Mouse (Mus musculus): ENCODE results near the gene Nme9. TPM values are rescaled to one million over a fixed set of nuclear protein-coding genes. Genes with fewer than 3 reads are reported as not detected.

Gene Nme9
- polyA plus RNA-seq, 1 experiment from 2014 or later: not detected

DNA sequence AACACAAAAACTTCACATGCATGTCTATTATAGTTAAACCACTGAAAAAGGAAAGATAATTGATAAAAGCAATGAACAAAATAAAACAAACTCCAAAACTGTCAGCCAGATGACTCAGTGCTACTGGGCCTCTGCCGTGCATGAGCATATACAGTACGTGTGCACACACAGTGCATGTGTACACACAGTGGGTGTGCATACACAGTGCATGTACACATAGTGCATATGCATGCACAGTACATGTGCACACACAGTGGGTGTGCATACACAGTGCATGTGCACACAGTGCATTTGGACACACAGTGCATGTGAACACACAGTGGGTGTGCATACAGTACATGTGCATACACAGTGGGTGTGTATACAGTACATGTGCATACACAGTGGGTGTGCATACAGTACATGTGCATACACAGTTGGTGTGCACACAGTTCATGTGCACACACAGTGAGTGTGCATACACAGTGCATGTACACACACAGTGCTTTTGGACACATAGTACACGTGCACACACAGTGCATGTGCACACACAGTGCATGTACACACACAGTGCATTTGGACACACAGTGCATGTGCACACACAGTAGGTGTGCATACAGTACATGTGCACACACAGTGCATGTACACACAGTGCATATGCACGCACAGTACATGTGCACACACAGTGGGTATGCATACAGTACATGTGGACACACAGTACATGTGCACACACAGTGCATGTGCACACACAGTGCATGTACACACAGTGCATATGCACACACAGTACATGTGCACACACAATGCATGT, 9.4 kb upstream of the Nme9 start:
- 72% methylated on average over 4 of the region's 4 CpGs for WGBS (ENCODE audit: insufficient replicate concordance)
- Histone ChIP-seq H3K4me3 (ENCODE audit: low read depth, low read length) (no peak overlapping the region), H3K4me2 (ENCODE audit: low read depth, low read length) (no peak overlapping the region)

DNA sequence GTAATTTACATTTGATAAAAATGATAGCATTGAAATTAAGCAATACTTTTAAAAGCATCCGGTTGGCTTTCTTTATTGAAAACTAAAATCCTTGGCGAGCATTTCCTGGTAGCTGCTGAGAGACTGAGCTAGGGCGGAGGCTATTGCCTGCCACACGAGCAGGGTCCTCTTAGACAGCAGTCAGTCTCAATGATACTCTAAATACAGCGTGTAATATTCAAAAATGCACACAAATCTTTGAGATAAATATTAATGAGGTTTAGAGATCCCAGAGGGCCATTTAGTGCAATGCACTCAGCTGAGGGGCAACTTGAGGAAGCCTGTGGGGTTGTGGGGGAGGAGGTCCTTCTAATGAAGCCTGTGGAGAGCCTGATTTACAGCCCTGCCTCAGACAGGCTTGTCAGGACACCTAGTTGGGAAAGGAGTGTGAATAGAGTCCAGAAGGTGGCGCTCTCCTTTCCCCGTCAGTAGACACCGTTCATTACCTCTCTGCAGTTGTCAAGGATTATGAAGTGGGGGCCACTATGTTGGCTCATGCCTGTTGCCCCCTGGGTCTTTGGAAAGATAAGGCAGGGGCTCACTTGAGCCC, 6.6 kb upstream of the Nme9 start:
- WGBS (ENCODE audit: insufficient replicate concordance): 26% methylated on average over 8 of the region's 8 CpGs
- no peaks in the 10 kb centered on the region for H3K36me3 ChIP-seq (ENCODE audit: control insufficient read depth, insufficient read depth)
- no peak overlapping the region for H3K4me3 ChIP-seq (ENCODE audit: low read depth, low read length)
- ATAC-seq (ENCODE audit: low read depth): no peak
- no peak overlapping the region for H3K27ac ChIP-seq (ENCODE audit: low read length)
- no peak overlapping the region for H3K4me2 ChIP-seq (ENCODE audit: low read depth, low read length)
- H3K9ac ChIP-seq (ENCODE audit: low read depth, low read length): no peak overlapping the region
- H3K9me3 ChIP-seq (replicated peaks; ENCODE audit: control insufficient read depth, low read length): no peaks in the 10 kb centered on the region
- no peaks in the 10 kb centered on the region for H3K4me1 ChIP-seq (ENCODE audit: control insufficient read depth, low read depth, low read length)
- H3K27me3 ChIP-seq (ENCODE audit: control insufficient read depth, insufficient read depth, low read depth, low read length): no peaks in the 10 kb centered on the region

More for the DNA sequence above, 9.4 kb upstream of the Nme9 start:
- Histone ChIP-seq H3K4me1 (ENCODE audit: control insufficient read depth, low read depth, low read length) (no peaks in the 10 kb centered on the region; the same call in 1 of the 2 replicates), H3K9me3 (replicated peaks; ENCODE audit: control insufficient read depth, low read length) (no peaks in the 10 kb centered on the region), H3K27me3 (ENCODE audit: control insufficient read depth, insufficient read depth, low read depth, low read length) (peaks cover 19% of the 10 kb centered on the region), H3K27ac (ENCODE audit: low read length) (no peak overlapping the region), H3K9ac (ENCODE audit: low read depth, low read length) (no peak overlapping the region), H3K36me3 (ENCODE audit: control insufficient read depth, insufficient read depth) (no peaks in the 10 kb centered on the region)
- ATAC-seq (ENCODE audit: low read depth): no peak

DNA sequence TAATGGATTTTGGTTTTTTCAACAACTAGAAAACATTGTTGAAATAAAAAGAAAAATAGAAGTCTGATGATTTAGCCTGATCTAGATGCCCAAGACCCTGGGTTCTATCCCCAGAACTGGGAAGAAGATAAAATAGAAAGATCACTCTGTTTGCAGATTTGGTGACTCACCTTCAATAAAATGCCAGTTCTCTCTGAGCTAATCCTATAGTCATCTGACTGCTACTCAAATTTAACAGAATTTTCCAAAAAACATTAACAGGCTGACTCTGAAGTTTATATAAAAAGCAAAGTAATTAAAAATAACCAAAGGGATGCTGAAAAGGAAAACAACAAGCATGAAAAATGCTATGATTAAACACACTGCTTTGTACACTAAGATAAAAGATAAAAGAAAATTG, 5.0 kb upstream of the Nme9 start:
- H3K4me2 ChIP-seq (ENCODE audit: low read depth, low read length): no peak overlapping the region
- peaks cover 2% of the 10 kb centered on the region for H3K27me3 ChIP-seq (ENCODE audit: control insufficient read depth, insufficient read depth, low read depth, low read length)
- H3K27ac ChIP-seq (ENCODE audit: low read length): no peak overlapping the region
- no peak overlapping the region for H3K4me3 ChIP-seq (ENCODE audit: low read depth, low read length)
- ATAC-seq (ENCODE audit: low read depth): no peak
- no peaks in the 10 kb centered on the region for H3K36me3 ChIP-seq (ENCODE audit: control insufficient read depth, insufficient read depth)
- no peaks in the 10 kb centered on the region for H3K4me1 ChIP-seq (ENCODE audit: control insufficient read depth, low read depth, low read length)
- no peaks in the 10 kb centered on the region for H3K9me3 ChIP-seq (replicated peaks; ENCODE audit: control insufficient read depth, low read length)
- no peak overlapping the region for H3K9ac ChIP-seq (ENCODE audit: low read depth, low read length)

DNA sequence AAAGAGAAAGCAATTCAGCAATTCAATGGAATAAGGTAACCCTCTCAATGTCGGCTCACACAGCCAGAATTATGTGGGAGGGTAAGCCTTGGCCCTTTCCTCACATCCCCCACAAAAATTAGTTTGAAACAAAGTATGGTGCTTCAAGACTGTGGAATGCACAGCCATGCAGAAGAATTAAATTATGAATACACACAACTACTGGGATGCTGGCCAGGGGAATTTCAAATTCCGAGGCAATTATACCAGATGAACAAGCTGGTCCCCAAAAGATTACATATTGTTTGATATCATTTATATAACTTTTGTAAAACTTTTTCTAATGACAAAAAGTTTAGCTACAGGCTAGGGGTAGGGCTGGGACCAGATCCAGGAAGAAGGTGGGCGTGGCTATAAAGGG, 4.0 kb upstream of the Nme9 start:
- WGBS (ENCODE audit: insufficient replicate concordance): 54% methylated on average over 3 of the region's 3 CpGs
- Histone ChIP-seq H3K9me3 (replicated peaks; ENCODE audit: control insufficient read depth, low read length) (no peaks in the 10 kb centered on the region), H3K9ac (ENCODE audit: low read depth, low read length) (no peak overlapping the region), H3K27ac (ENCODE audit: low read length) (no peak overlapping the region), H3K4me1 (ENCODE audit: control insufficient read depth, low read depth, low read length) (no peaks in the 10 kb centered on the region), H3K27me3 (ENCODE audit: control insufficient read depth, insufficient read depth, low read depth, low read length) (peaks cover 8% of the 10 kb centered on the region), H3K4me2 (ENCODE audit: low read depth, low read length) (no peak overlapping the region), H3K36me3 (ENCODE audit: control insufficient read depth, insufficient read depth) (no peaks in the 10 kb centered on the region), H3K4me3 (ENCODE audit: low read depth, low read length) (no peak overlapping the region)
- no peak for ATAC-seq (ENCODE audit: low read depth)

DNA sequence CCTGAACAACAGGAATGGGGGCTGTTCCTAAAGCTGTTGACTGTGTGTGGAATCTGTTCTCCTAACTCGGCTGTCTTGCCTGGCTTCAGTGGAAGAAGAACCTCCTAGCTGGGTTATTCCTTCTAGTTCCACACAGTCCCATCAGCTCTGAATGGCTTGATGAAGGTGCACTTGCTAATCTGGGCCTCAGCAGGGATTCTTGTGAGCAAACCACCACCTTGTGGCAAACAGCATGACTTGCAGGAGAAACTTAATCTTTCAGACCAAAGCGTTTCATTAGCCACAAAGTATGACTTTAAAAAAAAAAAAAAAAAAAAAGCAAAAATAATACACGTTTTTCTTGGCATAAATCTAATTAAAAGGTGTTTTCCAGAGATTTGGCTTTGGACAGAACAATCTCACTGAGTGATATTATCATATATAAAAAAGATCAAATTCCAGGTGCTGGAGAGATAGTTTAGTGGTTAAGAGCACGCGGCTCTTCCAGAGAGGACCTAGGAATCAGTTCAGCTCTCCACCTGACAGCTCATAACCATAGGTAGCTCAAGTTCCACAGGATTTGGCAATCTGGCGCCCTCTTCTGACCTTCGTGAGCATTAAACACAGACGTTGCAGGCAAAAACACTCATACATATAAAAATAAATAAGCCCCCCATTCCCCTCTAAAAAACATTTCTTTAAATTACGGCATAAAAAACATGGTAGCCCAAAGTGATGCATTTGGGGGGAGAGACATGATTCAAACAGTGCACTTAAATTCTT, 1.2 kb upstream of the Nme9 start:
- no peak for ATAC-seq (ENCODE audit: low read depth)
- H3K4me3 ChIP-seq (ENCODE audit: low read depth, low read length): no peak overlapping the region
- no peak overlapping the region for H3K4me2 ChIP-seq (ENCODE audit: low read depth, low read length)
- peaks cover 8% of the 10 kb centered on the region for H3K27me3 ChIP-seq (ENCODE audit: control insufficient read depth, insufficient read depth, low read depth, low read length)
- H3K9me3 ChIP-seq (replicated peaks; ENCODE audit: control insufficient read depth, low read length): no peaks in the 10 kb centered on the region
- H3K9ac ChIP-seq (ENCODE audit: low read depth, low read length): no peak overlapping the region
- H3K27ac ChIP-seq (ENCODE audit: low read length): no peak overlapping the region
- 27% methylated on average over 9 of the region's 9 CpGs for WGBS (ENCODE audit: insufficient replicate concordance)
- H3K4me1 ChIP-seq (ENCODE audit: control insufficient read depth, low read depth, low read length): no peaks in the 10 kb centered on the region
- no peaks in the 10 kb centered on the region for H3K36me3 ChIP-seq (ENCODE audit: control insufficient read depth, insufficient read depth)

DNA sequence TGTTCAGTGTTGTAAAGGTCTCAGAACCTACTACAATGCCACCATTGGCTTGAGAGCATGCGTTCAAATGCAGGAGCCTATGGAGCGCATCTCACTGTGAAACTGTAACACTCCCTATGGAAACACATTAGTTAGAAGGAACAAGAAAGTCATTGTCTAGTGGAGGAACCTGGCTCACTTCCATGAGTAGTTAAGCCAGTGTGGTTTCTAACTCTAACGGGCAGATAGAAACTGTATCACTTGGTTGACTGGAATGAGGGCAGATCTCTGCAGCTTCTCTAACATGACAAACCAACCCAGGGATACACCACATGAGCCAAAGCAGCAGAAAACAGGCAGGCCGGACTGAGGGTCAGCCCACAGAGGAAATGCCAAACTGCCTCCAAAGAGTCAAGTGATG, 2.9 kb downstream of the Nme9 start:
- 69% methylated on average over 4 of the region's 4 CpGs for WGBS (ENCODE audit: insufficient replicate concordance)
- H3K9me3 ChIP-seq (replicated peaks; ENCODE audit: control insufficient read depth, low read length): no peaks in the 10 kb centered on the region
- H3K4me2 ChIP-seq (ENCODE audit: low read depth, low read length): no peak overlapping the region
- no peak overlapping the region for H3K27ac ChIP-seq (ENCODE audit: low read length)
- no peaks in the 10 kb centered on the region for H3K36me3 ChIP-seq (ENCODE audit: control insufficient read depth, insufficient read depth)
- no peak overlapping the region for H3K4me3 ChIP-seq (ENCODE audit: low read depth, low read length)
- H3K9ac ChIP-seq (ENCODE audit: low read depth, low read length): no peak overlapping the region
- peaks cover 8% of the 10 kb centered on the region for H3K27me3 ChIP-seq (ENCODE audit: control insufficient read depth, insufficient read depth, low read depth, low read length)
- H3K4me1 ChIP-seq (ENCODE audit: control insufficient read depth, low read depth, low read length): no peaks in the 10 kb centered on the region
- ATAC-seq (ENCODE audit: low read depth): no peak

DNA sequence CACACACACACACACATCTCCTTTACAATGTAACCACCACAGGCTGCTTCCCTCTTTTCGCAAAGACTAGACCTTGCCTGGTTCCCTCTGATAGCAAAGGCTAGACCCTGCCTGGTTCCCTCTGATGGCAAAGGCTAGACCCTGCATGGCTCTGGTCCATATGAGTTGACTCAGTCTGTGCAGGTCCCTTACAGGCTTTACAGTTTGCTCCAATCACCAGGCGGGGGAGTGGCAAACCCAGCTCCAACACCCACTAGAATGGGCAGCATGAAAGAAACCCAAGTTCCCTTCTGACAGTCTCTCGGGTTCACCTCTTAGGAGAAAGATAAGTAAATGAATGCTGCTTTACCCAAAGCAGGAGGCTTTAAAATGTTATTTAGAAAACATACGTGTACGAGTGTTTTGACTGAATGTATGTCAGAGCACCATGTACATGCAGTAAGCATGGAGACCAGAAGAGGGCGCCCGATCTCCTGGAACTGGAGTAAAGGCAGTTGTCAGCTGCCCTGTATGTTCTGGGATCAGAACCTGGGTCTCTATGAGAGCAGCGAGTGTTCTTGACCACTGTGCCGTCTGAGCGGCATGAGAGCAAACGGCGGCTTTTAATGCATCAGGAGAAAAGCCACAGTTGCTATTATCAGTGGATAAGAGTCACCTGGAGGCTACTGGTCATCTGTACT, 7.4 kb downstream of the Nme9 start:
- WGBS (ENCODE audit: insufficient replicate concordance): 26% methylated on average over 12 of the region's 12 CpGs
- no peak overlapping the region for H3K4me3 ChIP-seq (ENCODE audit: low read depth, low read length)
- no peaks in the 10 kb centered on the region for H3K4me1 ChIP-seq (ENCODE audit: control insufficient read depth, low read depth, low read length)
- H3K9me3 ChIP-seq (replicated peaks; ENCODE audit: control insufficient read depth, low read length): no peaks in the 10 kb centered on the region
- no peak for ATAC-seq (ENCODE audit: low read depth)
- H3K9ac ChIP-seq (ENCODE audit: low read depth, low read length): no peak overlapping the region
- no peaks in the 10 kb centered on the region for H3K36me3 ChIP-seq (ENCODE audit: control insufficient read depth, insufficient read depth)
- no peaks in the 10 kb centered on the region for H3K27me3 ChIP-seq (ENCODE audit: control insufficient read depth, insufficient read depth, low read depth, low read length)
- no peak overlapping the region for H3K4me2 ChIP-seq (ENCODE audit: low read depth, low read length)
- no peak overlapping the region for H3K27ac ChIP-seq (ENCODE audit: low read length)

DNA sequence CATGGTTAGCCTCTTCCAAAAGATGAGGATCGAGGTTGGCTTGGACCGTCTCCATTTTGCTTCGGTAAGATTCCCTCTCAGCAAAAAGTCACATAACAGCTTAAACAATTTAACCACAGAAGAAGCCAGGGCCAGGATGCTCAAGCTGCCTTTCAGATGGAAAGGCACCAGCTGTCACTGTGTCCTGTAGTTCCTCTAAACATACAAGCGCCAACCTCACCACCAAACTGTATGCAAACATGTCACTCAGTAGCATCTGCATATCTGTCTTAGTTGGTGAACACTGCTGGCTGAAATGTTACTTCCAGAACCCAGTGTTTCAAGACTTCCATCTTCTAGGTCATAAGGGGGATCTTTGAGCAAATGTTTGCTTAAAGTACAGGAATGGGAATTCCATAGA, 8.5 kb downstream of the Nme9 start:
- Histone ChIP-seq H3K27me3 (ENCODE audit: control insufficient read depth, insufficient read depth, low read depth, low read length) (no peaks in the 10 kb centered on the region), H3K9me3 (replicated peaks; ENCODE audit: control insufficient read depth, low read length) (no peaks in the 10 kb centered on the region), H3K27ac (ENCODE audit: low read length) (no peak overlapping the region), H3K4me2 (ENCODE audit: low read depth, low read length) (no peak overlapping the region), H3K36me3 (ENCODE audit: control insufficient read depth, insufficient read depth) (no peaks in the 10 kb centered on the region), H3K9ac (ENCODE audit: low read depth, low read length) (no peak overlapping the region), H3K4me3 (ENCODE audit: low read depth, low read length) (no peak overlapping the region), H3K4me1 (ENCODE audit: control insufficient read depth, low read depth, low read length) (no peaks in the 10 kb centered on the region)
- ATAC-seq (ENCODE audit: low read depth): no peak
- 69% methylated on average over 4 of the region's 4 CpGs for WGBS (ENCODE audit: insufficient replicate concordance)
